Mouse (Mus musculus) hindbrain, postnatal 0 days (tissue): ENCODE measurements around the gene Gm10230. TPM values are rescaled to one million over a fixed set of nuclear protein-coding genes. Genes with fewer than 3 reads are reported as not detected.
"Not testable (repeated sequence)": the region's sequence is repeated elsewhere in the genome, so short reads cannot be mapped to it uniquely, and the experiment has no call there.

ENCODE experiments used
- ATAC-seq: fragments of 200-750 bp; cut with Nextera tagmentation; 2 replicates; pipeline ENCODE4 v1.8.0; 2017; ENCODE audit warnings: mild to moderate bottlenecking, moderate TSS enrichment, moderate library complexity
- DNase-seq: peaks from one replicate; pipeline ENCODE4 v3.0.0-alpha.2; 2015; ENCODE audit warnings: low spot score
- H3K27ac ChIP-seq: fragments of 300-500 bp; sonication (generic); 2 replicates; pipeline ENCODE4 v1.5.1; 2014; ENCODE audit warnings: mild to moderate bottlenecking
- H3K27me3 ChIP-seq: fragments of 300-500 bp; sonication (generic); 2 replicates; pipeline ENCODE4 v1.6.1; 2014; ENCODE audit warnings: low read length, mixed read lengths; ENCODE audit not compliant: insufficient read depth
- H3K36me3 ChIP-seq: fragments of 300-500 bp; sonication (generic); 2 replicates; pipeline ENCODE4 v1.6.1; 2014; ENCODE audit warnings: low read length, mixed read lengths; ENCODE audit not compliant: insufficient read depth
- H3K4me1 ChIP-seq: fragments of 300-500 bp; sonication (generic); 2 replicates; pipeline ENCODE4 v1.6.1; 2014; ENCODE audit warnings: antibody characterized with exemption, low read length, mixed read lengths; ENCODE audit not compliant: insufficient read depth
- H3K4me2 ChIP-seq: fragments of 300-500 bp; sonication (generic); 2 replicates; pipeline ENCODE4 v1.6.1; 2014; ENCODE audit warnings: low read depth, mild to moderate bottlenecking, low read length, moderate library complexity, mixed read lengths
- H3K4me3 ChIP-seq: fragments of 300-500 bp; sonication (generic); 2 replicates; pipeline ENCODE4 v1.5.1; 2014; ENCODE audit warnings: low read length
- H3K9ac ChIP-seq: fragments of 300-500 bp; sonication (generic); replicated peaks from 2 replicates; pipeline ENCODE4 v1.6.1; 2014; ENCODE audit warnings: mild to moderate bottlenecking, low read length, moderate library complexity, mixed read lengths
- H3K9me3 ChIP-seq: fragments of 300-500 bp; sonication (generic); 2 replicates; pipeline ENCODE4 v1.6.1; 2016; ENCODE audit warnings: low read length, mixed read lengths
- WGBS: fragments of 180-500 bp; shearing (Covaris S2); extraction: QIAGEN DNeasy Blood & Tissue Kit; methylation state at CpG from one replicate; pipeline ENCODE4 v1.1.7; 2014; 5-methylcytosine and 5-hydroxymethylcytosine counted together
- microRNA-seq, 2 experiments: library from miRNA; unstranded; fragments of <30 nt; microRNA quantifications; one replicate each; pipeline ENCODE4; 2016
- polyA plus RNA-seq: library from polyadenylated mRNA; unstranded; fragments of >200 nt; fragmentation: Nextera tagmentation; extraction: Ambion mirVana; gene quantifications from 2 replicates; pipeline ENCODE4 v1.2.1, GENCODE M21; 2015
- total RNA-seq: library from RNA; depleted of rRNA; stranded (reverse); fragments of >200 nt; gene quantifications from 2 replicates; pipeline ENCODE4 v1.2.3, GENCODE M21; 2014; rRNA removed

Gene Gm10230
- total RNA-seq, result not detected in 2 replicates
- not detected in 2 replicates for polyA plus RNA-seq

- H3K27ac ChIP-seq, H3K4me2 ChIP-seq, H3K4me1 ChIP-seq, H3K4me3 ChIP-seq, DNase-seq, ATAC-seq, H3K36me3 ChIP-seq, H3K9me3 ChIP-seq, H3K9ac ChIP-seq, H3K27me3 ChIP-seq: not testable (repeated sequence)
- no CpG with 5 or more reads among the region's 7 CpGs for WGBS
Observed at GRCm38 (mm10) chrX:27494782-27495181, at the start of gene Gm10230. Gene Gm10230, minus strand, starts transcription at chrX:27494882.

Small RNA genes lying within 50 kb of the gene (microRNA-seq; reads per million reads assigned to microRNA genes)
- gene Gm44452, result 0 reads per million in 2 experiments
